Mouse (Mus musculus): Measurements from ENCODE around the gene Pcdh17. TPM values are rescaled to one million over a fixed set of nuclear protein-coding genes. Genes with fewer than 3 reads are reported as not detected.

Pcdh17 gene
- total RNA-seq (2022) = 1 to 10 TPM; 1.6 to 2.7 (median 1.9) TPM

DNA sequence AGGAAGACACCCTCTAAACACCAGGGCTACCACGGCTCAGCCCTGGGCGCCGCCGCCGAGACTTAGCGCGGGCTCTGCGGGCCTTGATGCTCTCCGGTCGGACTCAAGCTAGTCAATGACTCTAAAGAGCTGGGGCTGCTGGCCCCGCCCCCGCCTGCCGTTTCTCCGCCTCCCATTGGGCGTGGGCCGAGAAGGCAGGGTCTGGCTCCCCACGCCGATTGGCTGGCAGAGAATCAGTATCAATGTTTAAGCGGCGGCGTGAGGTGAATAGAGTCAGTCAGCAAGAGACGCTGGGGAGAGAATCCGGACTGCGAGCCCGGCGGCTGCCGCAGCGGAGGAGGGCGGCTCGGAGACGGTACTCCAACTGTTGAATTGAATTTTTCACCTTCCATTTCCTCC, at the start of gene Pcdh17:
TSS of gene Pcdh17 (plus strand) at position 276 of the 399 bp plus-strand sequence.
- peak; percentile 92 for DNase-seq (ENCODE audit: low spot score)

DNA sequence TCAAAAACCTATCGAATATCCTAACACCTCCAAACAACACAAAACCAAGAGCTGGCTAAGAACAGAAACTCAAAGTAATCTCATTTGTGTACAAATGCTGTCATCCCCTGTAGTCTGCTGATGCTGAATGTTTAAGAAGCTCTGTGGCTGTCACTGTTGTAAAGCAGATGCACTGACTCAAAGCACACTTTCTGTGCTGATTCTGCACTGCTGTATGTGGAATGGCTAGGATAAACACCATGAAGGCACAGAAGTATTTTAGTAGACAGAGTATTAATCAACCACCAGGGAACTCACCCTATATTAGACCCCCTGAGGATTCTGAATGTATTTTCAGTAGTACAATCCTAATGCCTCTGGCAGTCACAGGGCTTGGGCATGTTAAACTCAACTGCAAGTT, 46.2 kb upstream of the Pcdh17 start:
- no peak for DNase-seq (ENCODE audit: low spot score)

DNA sequence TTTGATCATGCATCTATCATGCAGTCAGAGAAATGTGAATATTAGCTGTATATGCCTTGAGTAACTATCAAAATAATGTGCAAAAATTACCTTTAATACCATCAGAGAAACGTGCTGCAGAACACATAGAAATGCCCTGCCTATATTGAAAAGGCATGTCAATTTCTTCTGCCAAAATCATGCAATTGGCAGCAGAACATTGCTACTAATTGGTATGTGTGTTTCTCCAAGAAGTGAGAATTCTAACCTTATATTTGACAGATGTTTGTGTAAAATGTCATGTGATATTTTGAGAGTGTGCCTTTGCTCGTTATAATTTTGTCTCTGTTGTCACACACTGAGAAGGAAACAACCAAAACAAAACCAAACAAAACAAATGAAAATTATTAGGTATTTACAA, 18.6 kb upstream of the Pcdh17 start:
- DNase-seq (ENCODE audit: low spot score) = no peak

DNA sequence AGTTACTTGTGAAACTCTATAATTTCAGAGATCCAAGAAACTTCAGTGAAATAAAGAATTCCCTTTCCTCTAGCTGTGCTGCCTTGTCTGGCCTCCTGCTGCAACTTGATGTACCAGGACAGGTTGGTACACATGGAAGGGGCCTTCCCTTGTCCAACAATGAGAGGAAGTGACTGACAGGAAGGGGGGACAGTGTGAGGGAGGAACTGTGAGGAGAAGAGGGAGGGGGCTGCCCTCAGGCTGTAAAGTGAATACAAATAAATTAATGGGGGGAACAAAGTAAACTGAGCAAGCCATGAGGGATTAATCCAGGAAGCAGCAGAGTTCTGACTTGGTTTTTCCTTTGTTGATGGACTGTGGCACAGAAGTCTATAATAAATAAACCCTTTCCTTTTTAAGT, 16.7 kb upstream of the Pcdh17 start:
- DNase-seq (ENCODE audit: low spot score) = no peak

GRCm38 (mm10) chr14:84438066-84438770, 5.1 kb upstream of the Pcdh17 start:
- no peak for DNase-seq (ENCODE audit: low spot score)

- no peak for DNase-seq (ENCODE audit: low spot score)
Measured at GRCm38 (mm10) chr14:84440903-84441302, 2.5 kb upstream of the Pcdh17 start.

GRCm38 (mm10) chr14:84442528-84443287, 655 bp upstream of the Pcdh17 start:
- DNase-seq (ENCODE audit: low spot score) = no peak

- DNase-seq (ENCODE audit: low spot score) = no peak
Measured at GRCm38 (mm10) chr14:84443761-84444160, 398 bp downstream of the Pcdh17 start.

- no peak for DNase-seq (ENCODE audit: low spot score)
Measured at GRCm38 (mm10) chr14:84444276-84444662, 906 bp downstream of the Pcdh17 start.

DNA sequence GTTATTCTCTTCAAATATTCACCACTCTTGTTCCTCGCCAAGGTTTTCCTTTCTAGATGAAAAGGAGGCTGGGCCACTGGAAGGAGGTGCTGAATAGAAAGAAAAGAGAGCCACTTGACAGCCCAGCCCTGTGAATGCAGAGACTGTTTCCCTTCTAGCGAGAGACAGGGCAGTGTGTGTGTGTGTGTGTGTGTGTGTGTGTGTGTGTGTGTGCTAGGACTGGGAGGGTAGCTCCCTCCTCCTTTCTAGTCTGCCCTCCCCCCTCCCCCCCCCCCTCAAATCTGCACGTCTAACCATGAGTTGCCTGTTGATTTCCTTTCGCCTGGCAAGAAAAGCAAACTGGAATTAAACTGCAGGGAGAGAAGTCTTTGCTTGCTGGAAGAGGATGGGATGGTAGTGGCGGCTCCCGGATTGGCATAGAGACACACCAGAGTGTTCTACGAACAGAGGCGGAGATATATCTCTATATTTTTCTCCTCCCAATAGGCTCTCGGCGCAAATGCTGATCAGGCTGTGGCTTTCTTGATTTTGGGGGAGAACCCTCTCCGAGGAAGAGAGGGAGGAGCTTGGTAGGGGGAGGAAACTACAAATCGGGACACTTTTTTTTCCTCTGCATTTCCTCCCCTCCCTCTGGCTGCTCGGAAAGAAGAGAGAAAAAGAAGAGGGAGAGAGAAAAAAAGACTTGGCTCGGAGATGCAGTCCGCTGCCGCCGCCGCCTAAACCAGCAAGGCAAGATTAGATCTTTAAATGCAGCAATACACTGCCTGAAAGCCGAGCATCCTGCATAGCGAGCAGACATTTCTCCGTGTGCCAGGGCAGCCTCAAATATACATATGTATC, 1.5 kb downstream of the Pcdh17 start:
- DNase-seq (ENCODE audit: low spot score) = no peak

- no peak for DNase-seq (ENCODE audit: low spot score)
Measured at GRCm38 (mm10) chr14:84445503-84446410, 2.4 kb downstream of the Pcdh17 start.

DNA sequence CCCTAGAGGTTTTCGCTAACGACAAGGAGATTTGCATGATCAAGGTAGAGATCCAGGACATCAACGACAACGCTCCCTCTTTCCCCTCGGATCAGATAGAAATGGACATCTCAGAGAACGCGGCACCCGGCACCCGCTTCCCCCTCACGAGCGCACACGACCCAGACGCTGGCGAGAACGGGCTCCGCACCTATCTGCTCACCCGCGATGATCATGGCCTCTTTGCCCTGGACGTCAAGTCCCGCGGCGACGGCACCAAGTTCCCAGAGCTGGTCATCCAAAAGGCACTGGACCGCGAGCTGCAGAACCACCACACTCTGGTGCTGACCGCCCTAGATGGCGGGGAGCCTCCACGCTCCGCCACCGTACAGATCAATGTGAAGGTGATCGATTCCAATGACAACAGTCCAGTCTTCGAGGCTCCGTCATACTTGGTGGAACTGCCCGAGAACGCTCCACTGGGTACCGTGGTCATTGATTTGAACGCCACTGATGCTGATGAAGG, 3.1 kb downstream of the Pcdh17 start:
- no peak for DNase-seq (ENCODE audit: low spot score)

GRCm38 (mm10) chr14:84446941-84447641, 3.7 kb downstream of the Pcdh17 start:
- DNase-seq (ENCODE audit: low spot score) = peak; percentile 68

GRCm38 (mm10) chr14:84447661-84448380, 4.5 kb downstream of the Pcdh17 start:
- DNase-seq (ENCODE audit: low spot score) = no peak

- no peak for DNase-seq (ENCODE audit: low spot score)
Measured at GRCm38 (mm10) chr14:84448381-84448771, 5.0 kb downstream of the Pcdh17 start.

DNA sequence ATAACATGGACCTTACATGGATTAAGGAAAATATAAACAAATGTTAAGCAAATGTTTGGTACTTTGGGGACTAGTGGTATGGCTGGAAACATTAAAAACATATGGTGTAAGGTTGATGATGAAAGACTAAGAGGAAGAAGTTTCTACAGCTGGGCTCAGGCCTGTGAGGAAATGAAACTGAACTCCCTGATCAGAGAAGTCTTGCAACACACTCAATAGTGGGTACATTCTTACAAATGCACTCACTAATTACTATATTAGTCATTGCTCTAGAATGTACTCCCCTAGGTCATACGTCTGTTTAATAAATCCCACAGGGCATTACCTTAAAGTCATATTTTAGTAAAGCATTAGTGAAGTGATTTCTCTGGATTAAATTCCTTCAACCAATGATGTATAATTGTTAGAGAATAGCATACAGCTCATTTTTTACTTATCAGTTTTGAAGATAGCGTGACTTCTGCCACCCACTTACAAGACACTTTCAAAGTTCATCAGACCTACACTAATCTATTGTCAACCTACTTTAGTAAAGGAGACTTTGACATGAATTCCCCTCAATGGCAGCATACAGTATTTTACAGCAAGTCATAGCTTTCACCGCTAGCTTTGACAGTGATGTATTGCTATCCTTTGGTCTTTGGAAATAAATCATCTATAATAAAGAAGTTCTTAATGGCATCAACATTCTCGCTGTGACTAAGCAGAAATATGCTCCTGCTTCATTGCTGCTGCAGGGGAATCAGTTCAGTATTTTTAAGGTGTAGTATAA, 10.9 kb downstream of the Pcdh17 start:
- DNase-seq (ENCODE audit: low spot score) = no peak

DNA sequence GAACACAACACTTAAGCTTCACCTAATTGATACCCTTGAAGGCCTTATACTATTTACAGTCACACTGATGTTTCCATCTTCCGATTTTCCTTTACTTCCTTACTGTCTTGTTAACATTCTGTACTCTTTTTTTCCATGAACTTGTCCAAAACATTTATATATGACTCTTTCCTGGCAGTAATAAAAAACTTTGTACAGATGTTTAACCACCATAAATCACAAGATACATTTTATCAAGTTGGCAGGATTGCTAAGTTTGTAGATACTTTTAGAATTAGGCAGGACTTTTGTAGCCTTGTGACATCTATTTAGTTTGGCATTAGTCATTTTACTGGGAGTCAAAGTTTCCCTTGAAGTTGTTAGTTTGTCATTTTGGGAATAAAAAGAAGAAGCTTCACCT, 32.1 kb downstream of the Pcdh17 start:
- DNase-seq (ENCODE audit: low spot score) = no peak

GRCm38 (mm10) chr14:84476336-84476735, 33.0 kb downstream of the Pcdh17 start:
- DNase-seq (ENCODE audit: low spot score) = no peak

GRCm38 (mm10) chr14:84476906-84477305, 33.5 kb downstream of the Pcdh17 start:
- DNase-seq (ENCODE audit: low spot score) = no peak
